Mouse (Mus musculus): Measurements from ENCODE around the gene Fry.

- TF ChIP-seq EP300 (IDR thresholded peaks at IDR 0.05; ENCODE audit: low read depth) (no peak), CTCF (IDR thresholded peaks at IDR 0.05; ENCODE audit: low read depth) (no peak)
Observed at GRCm38 (mm10) chr5:150332810-150333209, 214.4 kb downstream of the Fry start.
